Mouse (Mus musculus): ENCODE results near the gene Atf7.

- TF ChIP-seq CTCF (IDR thresholded peaks at IDR 0.05) (no peak), POLR2A (IDR thresholded peaks at IDR 0.05; ENCODE audit: insufficient read depth, low read depth, low read length) (no peak), EP300 (IDR thresholded peaks at IDR 0.05; ENCODE audit: insufficient read depth, low read depth, low read length) (no peak)
Observed at GRCm38 (mm10) chr15:102669571-102669970, 44.3 kb upstream of the Atf7 start.

Data from heart, adult 2 months (tissue).